Mouse (Mus musculus): ENCODE results near the gene Gm42957.
A peak's percentile ranks its signal among the peaks of the same experiment; 100 is the strongest.
"Not testable (repeated sequence)": the region's sequence is repeated elsewhere in the genome, so short reads cannot be mapped to it uniquely, and the experiment has no call there.

Gm42957 gene

GRCm38 (mm10) chr3:96634928-96635879 lies at the start of gene Gm42957, which contains the start of gene Pex11b:
TSS of gene Gm42957 (plus strand) at chr3:96635474.
TSS of gene Pex11b (plus strand) at chr3:96635376.
- DNase-seq (ENCODE audit: low spot score in 2 of 2) = peak; percentile 78 to 81

- no peak for DNase-seq (ENCODE audit: low spot score in 2 of 2)
Measured at GRCm38 (mm10) chr3:96590657-96591056, 44.6 kb upstream of the Gm42957 start.

GRCm38 (mm10) chr3:96593374-96593773 lies 41.9 kb upstream of the Gm42957 start:
- DNase-seq (ENCODE audit: low spot score in 2 of 2) = no peak

GRCm38 (mm10) chr3:96593790-96594560 lies 41.3 kb upstream of the Gm42957 start, which contains the start of gene Polr3gl:
TSS of gene Polr3gl (minus strand) at chr3:96594181.
- peak; percentile 91 to 92 for DNase-seq (ENCODE audit: low spot score in 2 of 2)

GRCm38 (mm10) chr3:96594851-96595250 lies 40.4 kb upstream of the Gm42957 start:
- no peak for DNase-seq (ENCODE audit: low spot score in 2 of 2)

GRCm38 (mm10) chr3:96595661-96596060 lies 39.6 kb upstream of the Gm42957 start:
- no peak for DNase-seq (ENCODE audit: low spot score in 2 of 2)

- DNase-seq (ENCODE audit: low spot score in 2 of 2) = peak; percentile 53 to 65
Measured at GRCm38 (mm10) chr3:96596228-96596707, 39.0 kb upstream of the Gm42957 start, which contains the start of gene Ankrd34a. TSS of gene Ankrd34a (plus strand) at chr3:96596636.

- DNase-seq (ENCODE audit: low spot score in 2 of 2) = no peak
Measured at GRCm38 (mm10) chr3:96596855-96597254, 38.4 kb upstream of the Gm42957 start.

GRCm38 (mm10) chr3:96597435-96597891 lies 37.8 kb upstream of the Gm42957 start:
- DNase-seq (ENCODE audit: low spot score in 2 of 2) = peak; percentile 32 to 41

GRCm38 (mm10) chr3:96598156-96599068 lies 36.9 kb upstream of the Gm42957 start:
- DNase-seq (ENCODE audit: low spot score in 2 of 2) = peak in 1 of 2 experiments; percentile 38

GRCm38 (mm10) chr3:96599069-96599393 lies 36.2 kb upstream of the Gm42957 start:
- DNase-seq (ENCODE audit: low spot score in 2 of 2) = no peak

GRCm38 (mm10) chr3:96599411-96599810 lies 35.9 kb upstream of the Gm42957 start:
- no peak for DNase-seq (ENCODE audit: low spot score in 2 of 2)

GRCm38 (mm10) chr3:96600639-96601250 lies 34.5 kb upstream of the Gm42957 start, which contains the start of gene Lix1l:
TSS of gene Lix1l (plus strand) at chr3:96601149.
- peak; percentile 77 to 88 for DNase-seq (ENCODE audit: low spot score in 2 of 2)

- DNase-seq (ENCODE audit: low spot score in 2 of 2) = peak; percentile 39 to 49
Measured at GRCm38 (mm10) chr3:96601251-96601787, 34.0 kb upstream of the Gm42957 start.

GRCm38 (mm10) chr3:96601941-96602703 lies 33.2 kb upstream of the Gm42957 start:
- DNase-seq (ENCODE audit: low spot score in 2 of 2) = no peak

- DNase-seq (ENCODE audit: low spot score in 2 of 2) = no peak
Measured at GRCm38 (mm10) chr3:96602704-96603084, 32.6 kb upstream of the Gm42957 start.

- no peak for DNase-seq (ENCODE audit: low spot score in 2 of 2)
Measured at GRCm38 (mm10) chr3:96603311-96603710, 32.0 kb upstream of the Gm42957 start.

GRCm38 (mm10) chr3:96606007-96606406 lies 29.3 kb upstream of the Gm42957 start:
- not testable (repeated sequence) for DNase-seq (ENCODE audit: low spot score in 2 of 2)

- no peak for DNase-seq (ENCODE audit: low spot score in 2 of 2)
Measured at GRCm38 (mm10) chr3:96606618-96607017, 28.7 kb upstream of the Gm42957 start.
